Mouse (Mus musculus) CD4-positive naive resting alpha-beta T cell, adult 57 days (primary cell): ENCODE measurements around the gene Cdhr5. TPM values are rescaled to one million over a fixed set of nuclear protein-coding genes. Genes with fewer than 3 reads are reported as not detected.

ENCODE experiments used
- total RNA-seq: library from RNA; stranded (reverse); gene quantifications from one replicate; pipeline ENCODE4 v1.2.4, GENCODE M21; 2023

Cdhr5 gene
- not detected for total RNA-seq

GRCm38 (mm10) chr7:141276546-141276945 lies at the start of gene Cdhr5:
Cdhr5 (minus strand) TSS chr7:141276786.

GRCm38 (mm10) chr7:141291921-141292582 lies 15.5 kb upstream of the Cdhr5 start, which contains the start of gene Drd4:
Drd4 (plus strand) TSS chr7:141292006.

DNA sequence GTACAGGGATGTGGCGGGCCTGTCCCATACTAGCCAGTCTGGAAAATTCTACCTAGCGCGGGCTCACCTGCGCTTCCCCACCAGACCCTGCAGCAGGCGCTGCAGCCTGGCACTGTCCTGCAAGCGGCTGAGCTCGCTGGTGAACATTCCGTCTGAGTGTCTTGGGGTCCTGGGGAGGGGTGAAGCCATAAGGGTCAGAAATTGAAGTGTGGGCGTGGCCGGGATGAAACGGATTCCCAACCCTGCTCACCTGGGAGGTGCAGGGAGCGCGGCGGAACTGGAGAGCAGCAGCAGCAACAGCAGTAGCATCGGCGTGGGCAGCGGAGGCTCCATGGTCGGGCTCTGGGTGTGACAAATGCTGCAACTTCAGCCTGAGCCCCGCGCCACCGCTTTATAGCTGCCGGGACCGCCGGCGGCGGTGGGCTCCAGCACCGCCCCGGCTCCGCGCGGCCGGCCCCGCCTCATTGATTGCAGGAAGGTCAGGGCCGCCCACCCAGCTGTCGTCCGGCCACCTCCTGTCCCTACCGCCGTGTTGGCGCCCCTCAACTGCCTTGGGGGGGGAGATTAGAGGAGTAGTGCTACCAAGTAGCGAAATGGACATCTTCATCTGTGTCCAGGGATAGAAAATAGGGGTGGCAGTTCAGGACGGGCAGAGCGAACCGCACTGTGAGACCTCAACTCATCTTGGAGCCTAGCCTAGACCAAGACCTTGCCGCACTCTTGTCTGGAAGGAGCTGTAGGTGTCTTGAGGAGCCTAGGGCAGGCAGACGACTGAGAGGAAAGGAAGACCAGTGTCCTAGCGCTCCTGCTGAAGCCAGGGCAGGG lies 2.4 kb upstream of the Cdhr5 start, which contains the start of gene Sct:
TSS of gene Sct (minus strand) at position 368 of the 825 bp plus-strand sequence.

DNA sequence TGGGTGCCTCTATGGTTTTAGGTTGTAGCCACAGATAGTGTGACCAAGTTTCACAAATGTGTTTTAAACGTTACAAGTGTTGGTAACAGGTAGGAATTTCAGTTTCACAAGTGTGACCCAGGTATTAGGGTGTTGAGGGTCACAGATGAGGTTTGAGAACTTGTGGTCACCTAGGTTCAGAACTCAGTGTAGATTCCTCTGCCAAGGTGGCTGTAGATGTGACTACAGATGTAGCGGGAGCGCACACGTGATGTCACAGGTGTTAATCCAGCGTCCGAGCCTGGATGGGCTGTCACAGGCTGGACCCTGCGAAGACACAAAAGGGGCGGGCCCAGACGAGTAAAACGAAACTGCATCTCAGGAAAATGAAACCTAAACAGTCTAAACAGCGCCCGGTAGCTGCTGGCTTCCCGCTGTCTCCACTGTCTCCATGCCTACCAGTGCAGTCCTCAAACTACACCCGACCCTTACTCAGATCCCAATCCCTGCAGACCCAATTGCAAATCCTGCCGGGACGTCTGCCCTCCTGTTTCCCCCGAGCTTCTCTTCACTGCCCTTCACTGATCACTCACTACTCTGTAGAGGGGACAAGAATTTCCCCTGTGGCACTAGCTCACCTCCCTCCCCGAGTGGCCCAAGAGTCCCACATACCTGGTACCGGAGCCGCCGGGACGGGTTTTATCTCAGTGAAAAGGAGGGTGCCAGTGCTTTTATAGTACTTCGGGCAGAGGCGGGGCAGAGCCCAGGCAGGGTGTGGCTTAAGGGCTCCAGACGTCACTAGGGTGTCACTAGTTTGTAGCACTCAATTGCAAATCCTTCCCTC lies 10.6 kb downstream of the Cdhr5 start, which contains the start of gene Irf7:
TSS of gene Irf7 (minus strand) at position 743 of the 823 bp plus-strand sequence.

DNA sequence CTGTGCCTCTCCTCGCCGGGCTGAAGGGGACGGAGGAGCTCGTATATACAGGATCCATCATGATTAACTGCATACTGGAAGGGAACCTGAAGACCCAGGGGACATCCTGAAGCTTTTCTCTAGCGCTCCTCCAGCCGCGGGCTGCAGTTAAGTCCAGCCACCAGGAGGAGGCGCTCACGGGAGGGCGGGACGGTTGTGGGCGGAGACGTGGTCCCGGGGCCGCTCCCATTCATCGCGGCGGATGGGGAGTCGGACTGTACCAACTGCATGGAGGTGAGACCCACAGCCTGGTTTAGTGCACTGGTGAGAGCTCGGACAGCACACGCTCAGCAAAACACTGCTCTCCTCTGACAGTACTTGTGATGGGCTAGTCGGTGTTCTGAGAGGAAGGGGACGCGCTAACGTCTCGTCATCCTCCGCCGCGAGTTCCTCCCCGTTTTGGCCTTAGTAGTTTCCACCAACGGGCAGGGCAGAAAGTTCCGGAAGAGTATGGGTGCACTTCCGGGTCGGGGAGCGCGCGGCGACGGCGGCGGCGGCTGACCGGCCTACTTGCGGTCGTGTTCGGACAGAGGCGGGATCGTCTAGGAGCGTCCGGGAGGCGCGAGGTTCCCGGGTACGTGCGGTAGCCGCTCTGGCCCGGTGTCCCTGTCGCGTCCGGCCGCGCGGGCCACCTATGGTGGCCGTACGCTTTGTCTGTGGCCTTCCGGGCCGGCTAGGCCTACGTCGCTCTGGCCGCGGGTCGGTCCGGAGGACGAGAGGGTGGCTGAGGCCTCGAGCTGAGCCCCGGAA lies 48.1 kb downstream of the Cdhr5 start, which contains the start of gene Phrf1:
TSS of gene Phrf1 (plus strand) at position 506 of the 789 bp plus-strand sequence.

Other genes starting within 250 kb of the Cdhr5 start
- gene Gm17387, start 247.7 kb downstream of the Cdhr5 start, total RNA-seq = not detected
- 1.3 TPM for gene B4galnt4, start 215.7 kb downstream of the Cdhr5 start, total RNA-seq
- 39.7 TPM for gene Pkp3, start 198.6 kb downstream of the Cdhr5 start, total RNA-seq
- gene Sigirr, start 176.2 kb downstream of the Cdhr5 start, total RNA-seq = 76.9 TPM
- 0.30 TPM for gene Ano9, start 159.0 kb downstream of the Cdhr5 start, total RNA-seq
- 12.8 TPM for gene Ptdss2, start 154.4 kb downstream of the Cdhr5 start, total RNA-seq
- 43.4 TPM for gene Rnh1, start 103.9 kb downstream of the Cdhr5 start, total RNA-seq
- 31.0 TPM for gene Hras, start 82.8 kb downstream of the Cdhr5 start, total RNA-seq
- 4.7 TPM for gene Lrrc56, start 82.6 kb downstream of the Cdhr5 start, total RNA-seq
- gene Lmntd2, start 62.7 kb downstream of the Cdhr5 start, total RNA-seq = 3.3 TPM
- gene Rassf7, start 60.9 kb downstream of the Cdhr5 start, total RNA-seq = 10.2 TPM
- 165 TPM for gene Phrf1, start 48.0 kb downstream of the Cdhr5 start, total RNA-seq
- 47.4 TPM for gene Irf7, start 10.3 kb downstream of the Cdhr5 start, total RNA-seq
- gene Sct, start 2.3 kb upstream of the Cdhr5 start, total RNA-seq = not detected
- gene Drd4, start 15.2 kb upstream of the Cdhr5 start, total RNA-seq = not detected
- gene Deaf1, start 50.9 kb upstream of the Cdhr5 start, total RNA-seq = 68.8 TPM
- gene Tmem80, start 51.0 kb upstream of the Cdhr5 start, total RNA-seq = 24.8 TPM
- gene Eps8l2, start 62.1 kb upstream of the Cdhr5 start, total RNA-seq = 0.65 TPM
- 98.5 TPM for gene Taldo1, start 115.4 kb upstream of the Cdhr5 start, total RNA-seq
- gene Gatd1, start 137.3 kb upstream of the Cdhr5 start, total RNA-seq = 37.5 TPM
- gene Cend1, start 152.7 kb upstream of the Cdhr5 start, total RNA-seq = not detected
- 49.9 TPM for gene Slc25a22, start 161.1 kb upstream of the Cdhr5 start, total RNA-seq
- gene Pidd1, start 167.2 kb upstream of the Cdhr5 start, total RNA-seq = 2.7 TPM
- gene Rplp2, start 170.6 kb upstream of the Cdhr5 start, total RNA-seq = 3,316 TPM
- gene Pnpla2, start 178.4 kb upstream of the Cdhr5 start, total RNA-seq = 61.0 TPM
- 1.7 TPM for gene Cracr2b, start 184.3 kb upstream of the Cdhr5 start, total RNA-seq
- 8.9 TPM for gene Cd151, start 190.6 kb upstream of the Cdhr5 start, total RNA-seq
- gene Polr2l, start 198.3 kb upstream of the Cdhr5 start, total RNA-seq = 19.9 TPM
- gene Tspan4, start 198.5 kb upstream of the Cdhr5 start, total RNA-seq = 2.1 TPM